Mouse (Mus musculus): ENCODE data around the gene Slc15a5. TPM values are rescaled to one million over a fixed set of nuclear protein-coding genes. Genes with fewer than 3 reads are reported as not detected.

The Slc15a5 gene
- polyA plus RNA-seq, 1 experiment from 2014 or later: not detected

DNA sequence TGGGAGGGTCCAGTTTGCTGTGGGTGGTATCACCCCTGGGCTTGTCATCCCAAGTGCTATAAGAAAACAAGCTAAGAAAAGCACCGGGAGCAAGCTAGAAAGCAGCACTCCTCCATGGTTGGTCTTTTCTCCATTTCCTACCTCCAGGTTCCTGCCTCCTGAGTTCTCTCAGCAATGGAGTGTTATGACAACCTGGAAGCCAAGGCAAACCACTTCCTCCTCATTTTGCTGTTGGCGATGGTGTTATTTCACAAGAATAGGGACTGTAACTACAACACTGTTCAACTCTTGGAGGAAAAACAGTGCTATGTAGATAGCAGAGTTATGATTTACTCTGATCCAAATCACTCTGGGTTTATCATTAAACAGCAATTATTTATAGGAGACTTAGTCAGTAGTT, 34.4 kb downstream of the Slc15a5 start:
- Histone ChIP-seq H3K9me3 (peaks cover 7% of the 10 kb centered on the region; the same call in 1 of the 2 replicates), H3K27ac (replicated peaks) (no peak overlapping the region), H3K4me1 (no peaks in the 10 kb centered on the region), H3K4me3 (no peak overlapping the region), H3K27me3 (replicated peaks; ENCODE audit: low read depth, poor library complexity, severe bottlenecking) (no peaks in the 10 kb centered on the region), H3K36me3 (replicated peaks) (no peaks in the 10 kb centered on the region)
- WGBS: 91% methylated on average over 2 of the region's 2 CpGs
- DNase-seq (ENCODE audit: low spot score): no peak

DNA sequence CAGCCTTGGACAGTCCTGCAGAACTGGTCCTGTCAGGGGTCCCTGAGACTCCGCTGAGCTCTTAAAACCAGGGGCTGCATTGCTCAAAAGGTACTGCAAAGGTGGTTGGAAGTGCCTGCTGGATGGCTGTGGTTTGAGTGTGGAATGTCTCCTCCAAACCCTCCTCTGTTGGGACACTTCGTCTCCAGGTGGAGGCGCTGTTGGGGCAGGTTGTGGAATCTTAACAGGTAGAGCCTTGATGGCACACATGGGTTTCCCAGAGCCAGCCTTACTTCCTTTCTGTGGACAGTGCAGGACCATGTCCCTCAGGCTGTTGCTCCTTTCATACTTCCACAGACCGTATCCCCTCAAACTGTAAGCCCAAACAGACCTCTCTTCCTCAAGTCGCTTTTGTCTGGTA, 36.8 kb downstream of the Slc15a5 start:
- WGBS: 94% methylated on average over 5 of the region's 5 CpGs

DNA sequence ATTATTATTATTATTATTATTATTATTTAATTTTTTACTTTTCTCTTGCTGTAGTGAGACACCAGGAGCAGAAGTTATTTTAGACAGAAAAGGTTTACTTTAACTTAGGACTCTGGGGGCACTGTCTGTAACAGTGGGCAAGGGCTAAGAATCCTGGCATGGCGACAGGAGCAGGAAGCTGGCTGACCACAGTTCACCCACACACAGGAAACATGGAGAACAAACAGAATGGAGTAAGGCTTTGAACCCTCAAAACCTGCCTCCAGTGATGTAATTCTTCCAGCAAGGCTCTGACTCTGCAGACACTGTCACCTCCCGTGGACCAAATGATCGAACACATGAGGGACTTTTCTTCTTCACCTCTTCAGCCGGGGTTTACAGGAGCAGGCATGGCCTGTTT, 37.9 kb downstream of the Slc15a5 start:
- no peak overlapping the region for H3K27ac ChIP-seq (replicated peaks)
- WGBS: 90% methylated on average over 4 of the region's 4 CpGs
- H3K4me3 ChIP-seq: no peak overlapping the region
- H3K27me3 ChIP-seq (replicated peaks; ENCODE audit: low read depth, poor library complexity, severe bottlenecking): no peaks in the 10 kb centered on the region
- no peaks in the 10 kb centered on the region for H3K4me1 ChIP-seq
- no peaks in the 10 kb centered on the region for H3K36me3 ChIP-seq (replicated peaks)
- no peak for DNase-seq (ENCODE audit: low spot score)
- H3K9me3 ChIP-seq: peaks cover 10% of the 10 kb centered on the region; the same call in 1 of the 2 replicates

More for the DNA sequence above, 36.8 kb downstream of the Slc15a5 start:
- no peaks in the 10 kb centered on the region for H3K4me1 ChIP-seq
- no peaks in the 10 kb centered on the region for H3K36me3 ChIP-seq (replicated peaks)
- peaks cover 7% of the 10 kb centered on the region; the same call in 1 of the 2 replicates for H3K9me3 ChIP-seq
- H3K27ac ChIP-seq (replicated peaks): no peak overlapping the region
- H3K4me3 ChIP-seq: no peak overlapping the region
- H3K27me3 ChIP-seq (replicated peaks; ENCODE audit: low read depth, poor library complexity, severe bottlenecking): no peaks in the 10 kb centered on the region
- DNase-seq (ENCODE audit: low spot score): no peak

DNA sequence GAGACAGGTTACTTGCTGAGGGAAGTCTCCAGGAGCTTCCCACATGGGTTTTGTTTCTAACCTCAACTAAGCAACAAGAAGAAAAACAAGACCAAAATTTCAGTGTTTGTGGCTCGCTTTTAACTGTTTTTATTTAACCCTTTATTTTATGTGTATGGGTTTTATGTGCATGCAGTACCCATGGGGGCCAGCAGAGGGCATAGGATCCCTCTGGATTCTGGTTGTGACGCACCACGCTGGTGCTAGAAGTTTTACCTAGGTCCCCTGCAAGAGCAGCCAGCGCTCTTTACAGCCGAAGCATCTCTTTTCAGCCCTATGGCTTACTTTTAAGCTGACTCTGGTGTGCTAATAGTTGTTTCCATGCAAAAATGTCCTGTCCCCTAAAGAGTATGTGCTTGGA, 42.1 kb downstream of the Slc15a5 start:
- DNase-seq (ENCODE audit: low spot score): no peak
- no peaks in the 10 kb centered on the region for H3K27me3 ChIP-seq (replicated peaks; ENCODE audit: low read depth, poor library complexity, severe bottlenecking)
- no peaks in the 10 kb centered on the region for H3K4me1 ChIP-seq
- WGBS: 86% methylated on average over 5 of the region's 5 CpGs
- no peaks in the 10 kb centered on the region for H3K36me3 ChIP-seq (replicated peaks)
- H3K27ac ChIP-seq (replicated peaks): no peak overlapping the region
- H3K9me3 ChIP-seq: 0 out of 2 replicates have a peak, but pooled peaks cover 3% of the 10 kb centered on the region
- H3K4me3 ChIP-seq: no peak overlapping the region

DNA sequence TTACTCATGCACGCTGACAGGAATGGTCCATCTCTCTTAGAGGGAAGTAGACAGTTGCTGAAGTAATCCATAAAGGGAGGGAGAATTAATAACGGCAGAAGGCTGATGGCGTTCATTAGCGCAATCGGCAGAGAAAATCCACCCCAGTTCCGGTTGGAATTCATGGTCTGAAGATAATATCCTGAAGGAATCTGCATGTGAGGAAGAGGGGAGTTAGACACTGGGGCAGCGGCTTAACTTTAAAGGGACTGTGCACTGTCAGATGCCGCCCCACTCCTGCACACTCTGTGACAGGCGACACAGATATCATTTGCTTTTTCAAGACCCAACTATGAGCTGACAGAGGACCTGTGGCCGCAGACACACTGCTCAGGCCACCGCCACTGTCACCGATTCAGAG, 42.8 kb downstream of the Slc15a5 start:
- 0 out of 2 replicates have a peak, but pooled peaks cover 3% of the 10 kb centered on the region for H3K9me3 ChIP-seq
- DNase-seq (ENCODE audit: low spot score): no peak
- no peaks in the 10 kb centered on the region for H3K4me1 ChIP-seq
- 93% methylated on average over 12 of the region's 12 CpGs for WGBS
- H3K27me3 ChIP-seq (replicated peaks; ENCODE audit: low read depth, poor library complexity, severe bottlenecking): no peaks in the 10 kb centered on the region
- H3K4me3 ChIP-seq: no peak overlapping the region
- H3K27ac ChIP-seq (replicated peaks): no peak overlapping the region
- no peaks in the 10 kb centered on the region for H3K36me3 ChIP-seq (replicated peaks)

DNA sequence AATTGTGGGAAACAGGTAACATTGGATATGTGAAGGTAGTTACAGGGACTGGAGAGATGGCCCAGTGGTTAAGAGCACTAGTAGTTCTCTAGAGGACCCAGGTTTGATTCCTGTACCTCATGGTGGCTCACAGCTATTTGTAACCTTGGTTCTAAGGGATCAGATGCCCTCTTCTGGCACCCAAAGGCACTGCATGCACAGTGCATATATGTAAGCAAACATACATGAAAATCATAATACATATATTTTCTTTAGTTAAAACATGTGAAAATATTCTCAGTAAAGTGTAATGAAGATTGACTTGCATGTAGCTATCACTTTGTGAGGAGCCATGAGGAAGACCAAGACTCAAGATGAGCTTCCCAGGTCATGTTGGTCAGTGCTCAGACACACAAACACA, 62.8 kb downstream of the Slc15a5 start:
- Histone ChIP-seq H3K36me3 (replicated peaks) (no peaks in the 10 kb centered on the region), H3K4me3 (no peak overlapping the region), H3K27ac (replicated peaks) (no peak overlapping the region), H3K9me3 (no peaks in the 10 kb centered on the region), H3K27me3 (replicated peaks; ENCODE audit: low read depth, poor library complexity, severe bottlenecking) (no peaks in the 10 kb centered on the region), H3K4me1 (no peaks in the 10 kb centered on the region)
- DNase-seq (ENCODE audit: low spot score): no peak

DNA sequence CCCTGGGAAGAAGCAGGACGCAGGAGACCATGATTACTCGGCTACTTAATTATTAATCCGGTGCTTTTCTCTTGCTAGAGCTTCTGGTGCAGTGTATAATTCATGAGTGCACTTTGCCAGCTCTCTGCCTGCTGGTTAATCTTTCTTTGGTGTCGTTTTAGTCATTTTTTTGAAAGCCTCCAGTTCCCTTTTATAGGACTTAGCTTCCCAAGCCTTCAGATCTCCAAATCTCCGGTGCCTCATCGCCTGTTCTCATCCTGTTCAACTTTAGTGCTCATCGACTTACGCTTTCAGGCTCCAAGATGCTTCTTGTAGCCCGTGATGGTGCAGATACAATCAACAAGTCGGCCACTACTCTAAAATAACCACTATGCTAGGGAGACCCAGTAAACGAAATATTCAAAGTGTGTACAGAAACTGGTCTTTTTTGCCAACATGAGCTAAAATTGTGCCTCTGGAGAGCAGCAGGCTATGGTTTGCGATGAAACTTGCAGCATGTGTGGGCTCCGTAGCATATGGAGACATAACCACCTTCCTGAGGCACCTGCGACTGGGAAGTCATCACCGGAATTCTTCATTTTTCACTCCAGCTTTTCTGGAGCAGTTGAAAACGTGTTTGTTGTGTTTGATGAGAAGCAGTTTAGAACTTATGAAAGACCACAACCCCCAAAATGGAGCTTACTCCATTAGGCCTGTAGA, 64.6 kb downstream of the Slc15a5 start:
- H3K27ac ChIP-seq (replicated peaks): no peak overlapping the region
- H3K9me3 ChIP-seq: no peaks in the 10 kb centered on the region
- H3K4me3 ChIP-seq: no peak overlapping the region
- H3K27me3 ChIP-seq (replicated peaks; ENCODE audit: low read depth, poor library complexity, severe bottlenecking): no peaks in the 10 kb centered on the region
- WGBS: 89% methylated on average over 16 of the region's 16 CpGs
- H3K36me3 ChIP-seq (replicated peaks): no peaks in the 10 kb centered on the region
- no peak for DNase-seq (ENCODE audit: low spot score)
- no peaks in the 10 kb centered on the region for H3K4me1 ChIP-seq

DNA sequence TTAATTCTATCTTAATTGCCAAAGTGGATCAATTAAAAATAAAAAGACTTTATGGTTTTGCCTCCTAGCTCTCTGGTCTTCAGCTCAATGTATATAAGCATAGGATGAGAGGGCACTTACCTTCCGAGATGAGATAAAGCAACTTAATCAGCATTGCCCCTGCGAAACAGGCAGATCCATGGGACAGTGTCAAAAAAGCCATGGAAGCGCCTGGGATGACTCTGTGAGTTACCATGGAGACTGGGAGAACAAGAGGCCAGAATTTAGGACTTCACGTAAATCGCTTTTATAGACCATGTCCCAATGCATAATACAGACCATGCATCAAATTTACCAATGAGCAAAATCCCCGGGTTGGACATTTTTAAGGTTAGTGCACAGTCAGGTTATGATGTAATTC, 67.8 kb downstream of the Slc15a5 start:
- Histone ChIP-seq H3K9me3 (no peaks in the 10 kb centered on the region), H3K4me1 (no peaks in the 10 kb centered on the region), H3K27ac (replicated peaks) (no peak overlapping the region), H3K36me3 (replicated peaks) (no peaks in the 10 kb centered on the region), H3K4me3 (no peak overlapping the region), H3K27me3 (replicated peaks; ENCODE audit: low read depth, poor library complexity, severe bottlenecking) (no peaks in the 10 kb centered on the region)
- WGBS: 89% methylated on average over 6 of the region's 6 CpGs
- no peak for DNase-seq (ENCODE audit: low spot score)

DNA sequence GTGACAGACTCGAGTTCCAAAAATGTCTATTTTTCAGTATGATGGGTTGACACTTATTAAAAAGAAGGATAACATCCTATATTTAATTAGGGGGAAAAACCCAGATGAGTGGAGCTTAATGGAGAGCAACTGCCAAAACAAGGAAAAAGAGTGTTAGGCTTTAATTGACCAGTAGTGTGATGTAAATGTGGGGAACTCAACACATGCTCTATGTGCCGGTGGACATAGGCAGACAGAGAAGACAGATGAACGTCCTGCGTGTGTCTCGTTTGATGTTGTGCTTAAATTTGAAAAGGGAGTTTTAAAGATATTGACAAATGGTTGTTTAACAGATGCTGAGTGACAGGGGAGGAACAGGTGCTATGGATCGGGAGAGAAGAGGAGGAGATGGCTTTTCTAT, 72.0 kb downstream of the Slc15a5 start:
- H3K9me3 ChIP-seq: no peaks in the 10 kb centered on the region
- WGBS: 90% methylated on average over 6 of the region's 6 CpGs
- H3K4me1 ChIP-seq: peaks cover 4% of the 10 kb centered on the region; the same call in 1 of the 2 replicates
- no peak overlapping the region for H3K27ac ChIP-seq (replicated peaks)
- no peak overlapping the region for H3K4me3 ChIP-seq
- H3K36me3 ChIP-seq (replicated peaks): no peaks in the 10 kb centered on the region
- H3K27me3 ChIP-seq (replicated peaks; ENCODE audit: low read depth, poor library complexity, severe bottlenecking): no peaks in the 10 kb centered on the region
- DNase-seq (ENCODE audit: low spot score): no peak

DNA sequence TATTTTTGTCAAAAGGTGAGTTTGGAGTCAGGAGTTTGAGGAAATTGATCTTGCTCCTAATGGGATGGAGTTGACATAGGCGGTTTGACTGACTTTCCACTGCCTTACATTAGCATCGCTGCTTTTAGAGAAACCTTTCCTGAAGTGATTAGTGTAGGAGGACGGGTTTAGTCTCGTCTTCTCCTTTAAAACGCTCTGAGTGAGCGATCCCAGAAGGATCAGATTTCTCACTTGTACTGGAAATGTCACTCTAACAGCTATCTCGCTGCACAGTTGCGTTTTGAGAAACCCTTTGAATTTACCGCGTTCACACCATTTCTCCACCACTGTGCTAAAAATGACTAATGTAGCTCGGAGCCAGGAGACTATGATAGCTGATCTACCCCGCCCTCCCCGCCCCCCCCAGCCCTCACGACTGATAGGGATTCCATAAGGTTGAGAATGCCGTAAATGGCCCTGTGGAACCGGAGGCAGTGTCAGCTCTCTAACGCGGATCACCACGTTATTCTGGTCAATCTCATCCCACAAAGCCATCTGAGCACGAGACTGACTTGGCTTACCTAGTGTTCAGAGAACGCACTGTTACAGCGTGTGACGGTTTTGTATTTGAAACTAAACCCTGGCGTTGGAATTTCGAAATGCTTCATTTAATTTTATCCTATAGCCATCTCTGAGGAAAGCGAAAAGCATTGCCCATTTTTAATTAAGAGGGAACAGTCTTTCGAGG, 73.0 kb downstream of the Slc15a5 start:
- 74% methylated on average over 27 of the region's 27 CpGs for WGBS
- H3K27ac ChIP-seq (replicated peaks): no peak overlapping the region
- H3K9me3 ChIP-seq: no peaks in the 10 kb centered on the region
- H3K36me3 ChIP-seq (replicated peaks): no peaks in the 10 kb centered on the region
- H3K4me1 ChIP-seq: peaks cover 4% of the 10 kb centered on the region; the same call in 1 of the 2 replicates
- H3K27me3 ChIP-seq (replicated peaks; ENCODE audit: low read depth, poor library complexity, severe bottlenecking): no peaks in the 10 kb centered on the region
- no peak for DNase-seq (ENCODE audit: low spot score)
- no peak overlapping the region for H3K4me3 ChIP-seq

DNA sequence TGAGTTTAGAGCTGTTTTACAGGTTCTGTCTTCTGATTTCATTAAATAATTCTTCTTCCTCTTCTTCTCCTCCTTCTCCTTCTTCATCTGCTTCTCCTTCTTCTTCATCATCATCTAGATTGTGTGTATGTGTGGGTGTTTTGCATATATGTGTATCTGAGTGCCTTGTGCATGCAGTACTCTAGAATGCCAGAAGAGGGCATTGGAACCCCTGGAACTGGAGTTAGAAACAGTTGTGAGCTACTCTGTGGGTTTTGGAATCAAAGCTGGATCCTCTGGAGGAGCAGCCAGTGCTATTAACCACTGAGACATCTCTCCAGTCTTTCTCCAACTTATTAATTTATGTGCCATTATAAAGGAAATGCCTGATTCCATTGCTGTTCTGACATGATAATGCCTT, 89.9 kb downstream of the Slc15a5 start:
- Histone ChIP-seq H3K4me3 (no peak overlapping the region), H3K4me1 (no peaks in the 10 kb centered on the region), H3K9me3 (no peaks in the 10 kb centered on the region), H3K27ac (replicated peaks) (no peak overlapping the region), H3K27me3 (replicated peaks; ENCODE audit: low read depth, poor library complexity, severe bottlenecking) (no peaks in the 10 kb centered on the region), H3K36me3 (replicated peaks) (no peaks in the 10 kb centered on the region)
- DNase-seq (ENCODE audit: low spot score): no peak

DNA sequence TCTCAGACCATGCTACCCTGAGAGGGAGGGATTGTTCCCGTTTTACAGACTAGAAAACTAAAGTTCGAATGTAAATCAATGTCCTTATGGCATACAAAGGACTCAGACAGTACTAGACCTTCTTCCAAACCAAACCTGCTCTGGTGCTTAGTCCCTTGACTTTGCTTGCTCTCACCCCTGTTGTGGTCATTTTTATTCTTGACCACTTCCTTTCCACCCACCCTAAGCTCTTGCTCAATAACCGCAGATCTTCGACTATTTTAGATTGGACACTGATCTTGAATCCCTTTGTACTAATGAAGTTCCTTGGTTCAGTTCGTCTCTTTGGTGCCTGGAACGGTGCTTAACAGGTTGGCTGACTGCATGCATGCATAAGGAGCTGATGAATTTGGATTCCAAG, 94.5 kb downstream of the Slc15a5 start:
- 90% methylated on average over 6 of the region's 6 CpGs for WGBS
- H3K36me3 ChIP-seq (replicated peaks): no peaks in the 10 kb centered on the region
- no peak for DNase-seq (ENCODE audit: low spot score)

DNA sequence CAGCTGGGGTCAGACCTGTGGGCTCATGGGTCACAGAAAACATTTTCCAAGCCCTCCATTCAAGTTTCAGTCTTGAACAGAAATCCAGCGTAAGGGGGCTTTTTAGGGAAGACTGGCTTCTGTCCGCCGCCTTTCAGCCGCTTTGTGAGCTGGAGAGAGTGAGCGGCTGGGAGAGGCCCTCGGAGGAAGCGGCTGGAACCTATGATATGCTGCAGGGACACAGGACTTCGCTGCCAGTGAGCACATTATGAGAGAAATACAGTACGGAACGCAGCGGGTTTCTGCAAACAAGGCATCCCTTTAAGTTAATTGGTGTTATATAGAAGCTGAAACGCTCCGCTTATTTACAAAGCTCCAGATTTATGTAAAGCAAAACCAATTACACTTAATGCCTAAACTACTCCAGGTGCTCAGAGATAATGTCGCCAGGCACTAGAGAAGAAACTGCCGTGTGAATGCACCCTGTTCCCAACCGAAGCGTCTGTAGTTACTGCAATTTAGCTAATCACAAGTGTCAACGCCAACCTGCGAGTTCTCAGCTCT, 97.5 kb downstream of the Slc15a5 start:
- peak; percentile 42 for DNase-seq (ENCODE audit: low spot score)
- WGBS: 53% methylated on average over 19 of the region's 19 CpGs
- H3K4me1 ChIP-seq: peaks cover 11% of the 10 kb centered on the region
- H3K27me3 ChIP-seq (replicated peaks; ENCODE audit: low read depth, poor library complexity, severe bottlenecking): no peaks in the 10 kb centered on the region
- no peaks in the 10 kb centered on the region for H3K9me3 ChIP-seq
- no peak overlapping the region for H3K4me3 ChIP-seq
- H3K27ac ChIP-seq (replicated peaks): no peak overlapping the region
- no peaks in the 10 kb centered on the region for H3K36me3 ChIP-seq (replicated peaks)

More for the DNA sequence above, 94.5 kb downstream of the Slc15a5 start:
- Histone ChIP-seq H3K27ac (replicated peaks) (no peak overlapping the region), H3K27me3 (replicated peaks; ENCODE audit: low read depth, poor library complexity, severe bottlenecking) (no peaks in the 10 kb centered on the region), H3K9me3 (no peaks in the 10 kb centered on the region), H3K4me1 (peaks cover 11% of the 10 kb centered on the region), H3K4me3 (no peak overlapping the region)

Measured in embryonic facial prominence, embryonic 10.5 days (tissue).